ENCODE assay signal across 27 mouse cellular contexts in the genomic region with DNA sequence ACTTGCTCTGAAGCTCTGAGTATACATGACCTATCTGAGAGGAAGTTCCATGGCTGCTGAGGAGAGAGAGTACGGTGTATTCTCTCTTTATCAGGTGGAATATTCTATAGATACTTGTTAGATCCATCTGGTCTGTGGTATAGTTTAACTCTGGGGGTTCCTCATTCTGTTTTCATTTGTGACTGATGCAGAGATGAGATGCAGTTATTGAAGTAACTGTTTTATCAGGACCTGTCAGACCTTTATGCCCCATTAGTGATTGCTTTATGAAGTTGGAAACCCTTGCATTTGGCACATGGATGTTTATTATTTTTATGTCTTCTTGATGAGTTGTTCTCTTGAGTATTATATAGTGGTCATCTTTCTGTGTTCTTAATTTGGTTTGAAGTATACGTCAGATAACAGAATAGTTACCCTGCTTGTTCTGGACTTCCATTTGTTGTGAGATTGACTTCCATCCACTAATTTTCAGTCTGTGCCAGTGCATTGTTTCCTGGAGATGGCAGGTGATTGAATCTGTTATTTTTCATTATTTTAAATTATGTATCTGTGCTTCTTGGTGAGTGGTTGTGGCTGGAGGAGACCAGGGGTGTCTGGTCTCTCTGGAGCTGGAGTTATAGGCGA.
"Had no signal": no experiment of that assay in that cellular context is flagged by ENCODE, and none has a peak within 500 bp of the region (broad histone marks: within the 10 kb centered on the region; RNA-seq: fewer than 3 reads in every experiment).

No protein-coding gene starts in this region.

- H3K9ac ChIP-seq: embryonic facial prominence, embryonic 12.5 days; embryonic facial prominence, embryonic 13.5 days; embryonic facial prominence, embryonic 15.5 days; forebrain, embryonic 12.5 days; forebrain, embryonic 13.5 days; forebrain, embryonic 15.5 days; forebrain, postnatal 0 days had no signal

- H3K27ac ChIP-seq: embryonic facial prominence, embryonic 10.5 days; embryonic facial prominence, embryonic 12.5 days; embryonic facial prominence, embryonic 13.5 days; embryonic facial prominence, embryonic 15.5 days; forebrain, embryonic 10.5 days; forebrain, embryonic 12.5 days; forebrain, embryonic 13.5 days; forebrain, embryonic 15.5 days; gastrocnemius, adult 2 months; heart, adult 2 months had no signal

- H3K9me3 ChIP-seq: embryonic facial prominence, embryonic 10.5 days; embryonic facial prominence, embryonic 12.5 days; embryonic facial prominence, embryonic 13.5 days; embryonic facial prominence, embryonic 15.5 days; forebrain, embryonic 10.5 days; forebrain, embryonic 12.5 days; forebrain, embryonic 13.5 days; forebrain, embryonic 15.5 days had no signal

- H3K4me1 ChIP-seq: embryonic facial prominence, embryonic 12.5 days; embryonic facial prominence, embryonic 13.5 days; forebrain, embryonic 12.5 days; forebrain, embryonic 13.5 days; forebrain, embryonic 15.5 days had no signal

- H3K4me2 ChIP-seq: embryonic facial prominence, embryonic 12.5 days; embryonic facial prominence, embryonic 13.5 days; embryonic facial prominence, embryonic 15.5 days; forebrain, embryonic 12.5 days; forebrain, embryonic 13.5 days; forebrain, embryonic 15.5 days had no signal

- H3K4me3 ChIP-seq: embryonic facial prominence, embryonic 10.5 days; embryonic facial prominence, embryonic 12.5 days; embryonic facial prominence, embryonic 13.5 days; embryonic facial prominence, embryonic 15.5 days; erythroblast, embryonic 14.5 days; forebrain, embryonic 10.5 days; forebrain, embryonic 12.5 days; forebrain, embryonic 13.5 days; forebrain, embryonic 15.5 days; gastrocnemius, adult 2 months; heart, adult 2 months had no signal

- ATAC-seq: forebrain, embryonic 13.5 days; forebrain, embryonic 14.5 days; forebrain, embryonic 15.5 days; forebrain, embryonic 16.5 days; forebrain, postnatal 0 days had no signal

- H3K27me3 ChIP-seq: embryonic facial prominence, embryonic 12.5 days; embryonic facial prominence, embryonic 13.5 days; embryonic facial prominence, embryonic 15.5 days; forebrain, embryonic 12.5 days; forebrain, embryonic 13.5 days; forebrain, embryonic 15.5 days had no signal

- DNase-seq: cerebellum, adult 9-10 months; cerebellum, adult 9-11 months; cerebellum, postnatal 10 days; cerebellum, postnatal 14 days; cerebellum, postnatal 25 days; cerebellum, postnatal 36 days; embryo, embryonic 11 days; forebrain, postnatal 0 days; gastrocnemius, adult 2 months; gastrocnemius, postnatal 10 days; gastrocnemius, postnatal 14 days; gastrocnemius, postnatal 25 days; gastrocnemius, postnatal 36 days; heart, adult 11 months; heart, adult 18-20 months; heart, adult 2 months had no signal
